Mouse (Mus musculus) ES-CJ7 (cell line): ENCODE measurements at regions not wholly inside any gene's neighbourhood (a gene's known extent, or its start where the extent isn't known, plus 50 kb on each side); places are given as distances from the start of the nearest gene placed in this dataset.
A peak's percentile ranks its signal among the peaks of the same experiment; 100 is the strongest.

Source experiments
- DNase-seq: peaks from one replicate; pipeline ENCODE4 v3.0.0; 2011; ENCODE audit warnings: low read depth, low spot score

DNA sequence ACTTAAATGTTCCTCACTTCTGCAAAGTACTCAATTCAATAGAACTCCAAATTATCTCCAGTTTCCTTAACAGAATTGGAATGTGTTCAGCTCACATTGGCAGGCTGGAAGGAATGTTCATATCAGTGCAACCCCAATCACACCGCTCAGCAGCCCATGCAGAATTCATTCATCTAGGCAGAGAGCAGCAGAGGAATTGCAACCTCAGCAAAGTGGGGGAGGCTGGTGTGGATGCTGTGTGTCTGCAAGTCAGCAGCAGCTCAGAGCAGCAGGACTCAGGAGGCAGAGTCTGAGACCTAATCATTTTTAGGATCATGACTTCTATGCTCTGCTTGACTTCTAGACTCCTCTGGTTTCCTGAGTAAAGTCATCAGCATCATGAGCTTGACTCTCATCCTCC lies 100.7 kb upstream of the Chrna7 start:
- DNase-seq: no peak

DNA sequence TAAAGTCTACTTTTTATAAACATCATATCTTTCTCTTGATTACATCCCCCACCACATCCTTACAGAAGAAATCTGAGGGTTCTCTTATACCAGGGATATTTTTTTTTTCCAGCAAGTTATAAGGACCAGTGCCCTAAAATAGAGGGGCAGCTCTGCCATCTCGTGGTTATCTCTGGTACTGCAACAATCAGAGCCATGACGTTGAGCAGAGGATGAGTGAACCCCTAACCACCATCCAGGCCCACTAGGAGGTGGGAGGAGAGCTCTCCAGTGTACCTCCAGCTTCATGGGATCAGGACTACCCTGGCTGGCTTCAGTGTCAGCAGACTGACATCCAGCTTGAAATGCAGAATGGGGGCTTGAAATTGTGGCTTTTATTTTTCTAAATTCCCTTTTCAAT lies 107.2 kb upstream of the Chrna7 start:
- peak; percentile 52 for DNase-seq

DNA sequence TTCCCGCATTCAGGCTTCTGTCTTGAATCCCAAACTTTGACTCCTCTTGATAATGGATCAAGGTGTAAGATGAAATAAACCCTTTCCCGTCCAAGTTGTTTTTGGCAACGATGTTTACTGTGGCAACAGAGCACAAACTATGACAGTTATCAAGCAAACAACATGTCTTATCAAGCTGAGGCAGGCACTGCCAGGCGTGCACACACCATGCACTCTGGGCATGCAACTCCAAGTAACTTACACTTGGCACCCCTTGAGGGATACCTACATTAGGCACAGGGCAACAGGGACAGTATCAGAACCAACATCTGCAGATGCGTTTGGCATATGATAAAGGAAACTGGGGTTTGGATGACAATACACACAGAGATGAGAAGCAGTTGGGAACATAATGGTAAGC lies 108.8 kb upstream of the Chrna7 start:
- DNase-seq: no peak

DNA sequence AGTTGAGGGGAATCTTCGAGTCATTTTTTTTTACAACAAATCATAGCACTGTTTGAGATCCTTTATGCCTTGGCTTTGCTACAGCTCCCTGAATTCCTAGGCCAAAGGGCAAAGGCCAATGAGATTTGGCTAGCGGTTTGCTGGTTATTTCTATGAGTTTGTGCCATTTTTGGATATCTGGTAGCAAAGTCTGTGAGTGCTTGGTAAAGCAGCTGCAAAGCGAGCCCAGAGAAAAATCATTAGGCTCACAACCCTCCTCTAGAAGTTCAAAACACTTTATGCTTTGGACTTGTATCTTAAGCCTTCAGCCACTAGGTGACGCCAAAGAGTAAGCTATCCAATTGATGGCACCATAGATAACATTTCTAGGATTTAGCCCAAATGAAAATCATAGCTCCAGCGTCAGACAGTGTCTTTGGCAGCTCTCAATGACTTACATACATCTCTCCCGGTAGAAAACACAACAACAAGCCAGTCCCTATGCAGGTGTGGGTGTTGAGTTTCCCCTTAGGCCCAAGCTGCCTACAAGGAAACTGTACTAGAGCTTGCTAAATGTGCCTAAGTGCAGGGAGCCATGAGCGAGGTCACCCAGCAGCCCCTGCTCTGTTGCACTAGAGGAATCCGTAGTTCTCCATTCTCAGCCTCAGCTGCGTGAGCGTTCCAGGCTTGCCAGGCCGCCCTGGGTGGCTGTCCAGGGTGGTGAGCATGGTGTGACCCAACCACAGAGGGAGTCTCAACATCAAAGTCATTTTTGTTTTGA lies 109.8 kb upstream of the Chrna7 start:
- DNase-seq: peak; percentile 60

DNA sequence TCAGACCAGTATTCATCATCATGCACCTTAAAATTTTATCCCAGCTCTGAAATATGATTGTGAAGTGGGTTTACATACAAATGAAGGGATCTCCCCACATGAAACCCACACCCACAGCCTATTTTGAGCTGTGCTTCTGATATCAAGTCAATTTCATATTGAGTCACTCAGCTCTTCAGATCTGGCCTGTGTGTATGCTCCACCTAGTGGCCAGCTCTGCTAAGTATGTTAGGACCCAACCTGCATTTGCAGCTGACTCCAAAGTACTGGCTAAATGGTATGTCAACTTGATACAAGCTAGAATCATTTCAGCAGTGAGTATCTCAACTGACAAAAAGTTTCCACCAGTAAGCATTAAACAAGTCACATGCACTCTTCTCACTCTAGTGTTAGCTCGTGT lies 109.4 kb upstream of the Otud7a start:
- peak; percentile 58 for DNase-seq

DNA sequence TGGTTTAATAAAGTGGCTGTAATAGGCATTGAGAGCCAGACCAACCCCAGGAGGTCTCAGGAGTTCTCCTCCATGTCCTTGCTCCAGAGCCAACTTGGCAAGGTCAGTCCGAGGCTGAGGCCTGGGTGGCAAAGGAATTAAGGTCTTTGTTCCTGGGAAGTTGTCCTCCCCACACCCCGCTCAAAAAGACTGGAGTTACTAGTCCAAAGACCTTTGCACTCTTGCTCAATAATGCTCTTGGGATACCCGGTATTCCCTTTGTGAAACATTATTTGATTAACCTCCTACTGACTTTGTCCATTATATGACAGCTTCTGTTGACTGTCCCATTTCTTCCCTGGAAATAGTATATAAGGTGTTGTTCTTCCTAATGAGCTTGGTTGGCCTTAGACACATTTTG lies 108.5 kb upstream of the Otud7a start:
- no peak for DNase-seq

DNA sequence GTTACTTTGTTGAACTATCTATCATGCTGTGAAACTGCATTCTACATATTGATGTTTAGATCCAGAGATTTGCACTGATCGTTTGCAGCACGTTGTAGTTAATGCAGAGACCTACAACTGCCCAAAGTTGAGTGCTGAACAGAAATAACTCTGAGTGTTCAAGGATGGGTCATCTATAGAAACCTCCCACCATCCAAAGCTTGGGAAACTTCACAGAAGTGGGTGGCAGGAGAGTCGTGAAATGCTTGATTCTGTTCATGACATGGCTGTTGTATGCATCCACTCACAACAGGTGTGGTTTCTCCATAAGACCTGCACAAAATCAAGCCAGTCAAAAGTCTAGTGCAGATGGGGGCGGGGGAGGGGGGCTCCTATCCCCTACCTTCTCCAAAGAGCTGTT lies 102.8 kb upstream of the Otud7a start:
- DNase-seq: no peak

DNA sequence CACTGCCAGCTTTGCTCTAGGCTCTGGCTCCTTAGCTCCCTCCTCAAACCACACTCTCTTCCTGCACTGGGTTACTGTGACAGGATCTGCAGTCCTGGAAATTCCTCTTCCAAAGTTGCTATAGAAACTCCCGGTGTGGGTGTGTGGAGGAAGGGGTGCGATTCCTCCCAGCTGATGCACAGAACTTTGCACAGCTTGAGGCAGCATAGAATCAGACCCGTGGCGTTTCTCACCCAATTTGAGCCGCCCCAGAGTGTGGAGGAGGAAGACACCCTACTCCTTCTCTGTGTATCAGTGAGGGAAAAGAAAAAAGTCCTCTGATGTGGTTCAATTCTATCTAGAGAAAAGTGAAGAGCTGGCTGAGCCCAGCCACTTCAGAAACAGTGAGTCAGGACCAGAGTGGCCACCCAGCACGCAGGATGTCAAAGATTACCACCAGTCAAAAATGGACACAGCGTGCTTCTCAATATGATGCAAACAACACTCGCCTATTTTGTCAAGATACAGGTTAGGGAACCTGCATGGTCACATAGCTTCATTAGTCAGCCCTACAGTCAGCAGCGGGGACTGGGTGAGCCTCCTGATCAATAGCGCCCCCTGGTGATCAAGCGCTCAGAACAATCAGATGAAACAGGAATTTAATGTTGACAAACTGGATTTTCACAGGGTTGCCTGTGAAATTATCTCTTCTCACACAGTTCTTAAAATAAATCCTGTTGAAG lies 98.7 kb upstream of the Otud7a start:
- DNase-seq: peak; percentile 50

DNA sequence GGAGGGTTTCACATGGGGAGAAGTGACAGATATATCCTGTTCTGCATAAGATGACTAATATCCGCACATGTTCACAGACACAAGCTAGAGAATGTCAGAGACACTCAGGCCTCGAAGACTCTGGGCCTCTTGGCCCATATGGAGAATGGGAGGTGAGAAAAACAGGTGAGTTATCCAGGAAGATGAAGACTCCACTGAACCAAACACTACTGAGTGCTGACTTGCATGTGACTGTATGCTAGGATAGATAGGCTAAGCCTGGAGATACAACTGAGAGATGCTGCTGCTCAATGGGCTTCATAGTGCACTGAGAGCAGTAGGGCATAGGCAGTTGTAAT lies 98.2 kb upstream of the Otud7a start:
- DNase-seq: no peak
